Mouse (Mus musculus): ENCODE measurements around the gene Whrn. TPM values are rescaled to one million over a fixed set of nuclear protein-coding genes. Genes with fewer than 3 reads are reported as not detected.

Gene Whrn
- polyA plus RNA-seq, 1 experiment from 2014 or later = 0.39 TPM

DNA sequence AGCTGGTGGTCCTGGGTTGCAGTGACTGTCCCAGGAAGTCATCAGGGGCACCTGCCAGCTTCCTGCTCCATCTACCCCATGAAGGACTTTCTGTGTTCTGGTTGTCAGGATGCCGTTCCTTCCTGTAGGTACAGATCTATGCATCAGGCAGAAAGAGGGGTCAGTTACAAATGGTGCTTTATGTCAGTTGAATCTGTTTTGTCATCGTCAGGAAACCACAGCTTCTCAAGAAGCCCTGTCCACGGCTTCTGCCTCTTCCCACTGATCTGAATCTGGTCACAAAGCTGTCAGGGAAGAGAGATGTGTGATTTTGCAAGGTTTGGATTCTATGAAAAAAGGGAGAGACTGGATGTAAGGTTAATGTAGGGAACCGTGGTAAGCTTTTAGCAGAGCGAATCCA, 19.2 kb upstream of the Whrn start:
- no peak overlapping the region for H3K4me3 ChIP-seq (replicated peaks)
- no peaks in the 10 kb centered on the region for H3K9me3 ChIP-seq (replicated peaks)
- no peak overlapping the region for H3K4me2 ChIP-seq
- WGBS (ENCODE audit: insufficient replicate concordance) = 30% methylated on average over 5 of the region's 5 CpGs
- ATAC-seq (ENCODE audit: insufficient read depth) = no peak
- H3K36me3 ChIP-seq (replicated peaks) = no peaks in the 10 kb centered on the region
- H3K9ac ChIP-seq = no peak overlapping the region
- 0 out of 2 replicates have a peak, but pooled peaks cover 4% of the 10 kb centered on the region for H3K27me3 ChIP-seq
- H3K27ac ChIP-seq (replicated peaks) = no peak overlapping the region
- no peaks in the 10 kb centered on the region for H3K4me1 ChIP-seq (replicated peaks)

DNA sequence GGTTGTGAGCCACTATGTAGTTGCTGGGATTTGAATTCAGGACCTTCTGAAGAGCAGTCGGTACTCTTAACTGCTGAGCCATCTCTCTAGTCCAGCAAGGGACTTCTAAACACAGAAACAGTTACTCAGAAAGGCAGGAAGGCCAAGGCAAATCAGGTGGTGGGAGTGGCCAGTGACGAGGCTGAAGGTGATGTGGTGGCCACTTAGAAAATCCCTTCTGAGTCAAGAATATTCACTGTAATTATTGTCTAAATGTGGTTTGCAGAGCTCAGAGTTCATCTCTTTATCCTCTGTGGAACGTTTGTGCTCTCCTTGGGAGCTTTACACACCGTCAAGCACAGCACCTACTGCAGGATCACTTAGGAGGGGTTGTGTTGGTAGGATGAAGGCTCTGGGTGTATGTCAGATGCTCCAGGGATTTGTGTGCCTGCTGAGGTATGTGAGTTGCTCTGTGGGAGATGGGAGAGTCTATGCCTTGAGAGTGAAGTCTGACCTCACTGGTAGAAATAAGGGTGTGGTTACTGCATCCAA, 18.7 kb upstream of the Whrn start:
- ATAC-seq (ENCODE audit: insufficient read depth) = no peak
- no peak overlapping the region for H3K4me3 ChIP-seq (replicated peaks)

GRCm38 (mm10) chr4:63512921-63513320, 17.1 kb upstream of the Whrn start:
- H3K36me3 ChIP-seq (replicated peaks) = no peaks in the 10 kb centered on the region
- WGBS (ENCODE audit: insufficient replicate concordance) = 47% methylated on average over 2 of the region's 2 CpGs

More for the DNA sequence above, 18.7 kb upstream of the Whrn start:
- Histone ChIP-seq H3K9ac (no peak overlapping the region), H3K27me3 (0 out of 2 replicates have a peak, but pooled peaks cover 4% of the 10 kb centered on the region), H3K4me2 (no peak overlapping the region), H3K9me3 (replicated peaks) (no peaks in the 10 kb centered on the region), H3K36me3 (replicated peaks) (no peaks in the 10 kb centered on the region), H3K4me1 (replicated peaks) (no peaks in the 10 kb centered on the region), H3K27ac (replicated peaks) (no peak overlapping the region)
- WGBS (ENCODE audit: insufficient replicate concordance) = 34% methylated on average over 4 of the region's 4 CpGs

GRCm38 (mm10) chr4:63508232-63508631, 12.4 kb upstream of the Whrn start:
- no peaks in the 10 kb centered on the region for H3K36me3 ChIP-seq (replicated peaks)
- WGBS (ENCODE audit: insufficient replicate concordance) = 14% methylated on average over 4 of the region's 4 CpGs

More at GRCm38 (mm10) chr4:63512921-63513320, 17.1 kb upstream of the Whrn start:
- Histone ChIP-seq H3K9ac (no peak overlapping the region), H3K27ac (replicated peaks) (no peak overlapping the region), H3K4me2 (no peak overlapping the region), H3K4me1 (replicated peaks) (no peaks in the 10 kb centered on the region), H3K27me3 (0 out of 2 replicates have a peak, but pooled peaks cover 4% of the 10 kb centered on the region), H3K4me3 (replicated peaks) (no peak overlapping the region), H3K9me3 (replicated peaks) (no peaks in the 10 kb centered on the region)
- no peak for ATAC-seq (ENCODE audit: insufficient read depth)

DNA sequence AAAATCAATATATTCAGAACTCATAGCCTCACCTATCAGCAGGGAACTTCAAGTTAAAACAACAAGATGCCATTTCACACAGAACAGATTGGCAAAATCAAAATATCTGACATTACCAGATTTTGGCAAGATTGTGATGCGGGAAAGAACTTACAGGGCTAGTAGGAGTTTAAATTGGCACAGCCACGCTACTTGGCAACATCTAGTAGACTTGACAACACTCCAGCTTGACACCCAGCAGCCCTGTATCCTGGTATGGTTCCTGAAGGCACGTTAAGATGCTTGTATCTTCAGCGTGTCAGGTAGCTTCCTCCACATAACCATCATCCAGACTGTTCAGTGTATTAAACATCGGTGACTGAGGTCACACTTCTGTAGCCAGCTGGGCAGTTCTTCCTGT, 11.7 kb upstream of the Whrn start:
- no peak for ATAC-seq (ENCODE audit: insufficient read depth)
- Histone ChIP-seq H3K36me3 (replicated peaks) (no peaks in the 10 kb centered on the region), H3K9ac (no peak overlapping the region), H3K27ac (replicated peaks) (no peak overlapping the region), H3K4me1 (replicated peaks) (no peaks in the 10 kb centered on the region), H3K9me3 (replicated peaks) (no peaks in the 10 kb centered on the region), H3K27me3 (no peaks in the 10 kb centered on the region), H3K4me2 (no peak overlapping the region), H3K4me3 (replicated peaks) (no peak overlapping the region)
- 57% methylated on average over 5 of the region's 5 CpGs for WGBS (ENCODE audit: insufficient replicate concordance)

More at GRCm38 (mm10) chr4:63508232-63508631, 12.4 kb upstream of the Whrn start:
- no peaks in the 10 kb centered on the region for H3K27me3 ChIP-seq
- H3K9me3 ChIP-seq (replicated peaks) = no peaks in the 10 kb centered on the region
- ATAC-seq (ENCODE audit: insufficient read depth) = no peak
- no peak overlapping the region for H3K4me2 ChIP-seq
- no peak overlapping the region for H3K27ac ChIP-seq (replicated peaks)
- no peaks in the 10 kb centered on the region for H3K4me1 ChIP-seq (replicated peaks)
- H3K9ac ChIP-seq = no peak overlapping the region
- H3K4me3 ChIP-seq (replicated peaks) = no peak overlapping the region

GRCm38 (mm10) chr4:63503949-63504348, 8.2 kb upstream of the Whrn start:
- ATAC-seq (ENCODE audit: insufficient read depth) = no peak
- Histone ChIP-seq H3K27me3 (peaks cover 27% of the 10 kb centered on the region), H3K4me3 (replicated peaks) (no peak overlapping the region), H3K9me3 (replicated peaks) (no peaks in the 10 kb centered on the region), H3K4me2 (no peak overlapping the region), H3K9ac (no peak overlapping the region), H3K4me1 (replicated peaks) (no peaks in the 10 kb centered on the region), H3K27ac (replicated peaks) (no peak overlapping the region), H3K36me3 (replicated peaks) (no peaks in the 10 kb centered on the region)
- 43% methylated on average over 5 of the region's 5 CpGs for WGBS (ENCODE audit: insufficient replicate concordance)

GRCm38 (mm10) chr4:63501050-63501449, 5.3 kb upstream of the Whrn start:
- Histone ChIP-seq H3K27ac (replicated peaks) (no peak overlapping the region), H3K4me3 (replicated peaks) (no peak overlapping the region), H3K27me3 (peaks cover 48% of the 10 kb centered on the region), H3K9me3 (replicated peaks) (no peaks in the 10 kb centered on the region), H3K4me1 (replicated peaks) (0 out of 2 replicates have a peak, but pooled peaks cover 4% of the 10 kb centered on the region), H3K4me2 (no peak overlapping the region), H3K9ac (no peak overlapping the region), H3K36me3 (replicated peaks) (no peaks in the 10 kb centered on the region)
- ATAC-seq (ENCODE audit: insufficient read depth) = no peak
- WGBS (ENCODE audit: insufficient replicate concordance) = 46% methylated on average over 5 of the region's 5 CpGs

DNA sequence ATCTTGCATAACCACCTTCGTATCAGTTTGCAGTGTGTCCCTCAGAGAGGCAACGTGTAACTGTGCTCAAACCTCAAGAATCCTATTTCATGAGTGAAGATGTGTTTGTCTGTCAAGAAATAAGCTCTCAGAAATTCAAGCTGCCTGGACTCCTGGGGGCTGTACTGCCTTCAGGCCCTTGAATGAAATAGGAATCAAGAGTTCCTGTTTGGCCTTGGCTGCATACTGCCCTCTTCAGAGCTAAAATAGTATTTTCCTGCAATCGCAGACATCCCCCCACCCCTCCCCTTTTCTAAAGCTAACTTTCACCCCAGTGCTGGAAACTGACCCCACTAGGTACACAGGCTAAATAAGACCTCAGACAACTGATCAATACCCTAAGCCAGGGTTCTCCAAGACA, 2.6 kb upstream of the Whrn start:
- Histone ChIP-seq H3K27me3 (peaks cover 75% of the 10 kb centered on the region), H3K4me3 (replicated peaks) (no peak overlapping the region), H3K9ac (no peak overlapping the region), H3K4me1 (replicated peaks) (peaks cover 12% of the 10 kb centered on the region; the same call in 1 of the 2 replicates), H3K4me2 (no peak overlapping the region), H3K27ac (replicated peaks) (no peak overlapping the region), H3K9me3 (replicated peaks) (no peaks in the 10 kb centered on the region), H3K36me3 (replicated peaks) (no peaks in the 10 kb centered on the region)
- ATAC-seq (ENCODE audit: insufficient read depth) = no peak
- WGBS (ENCODE audit: insufficient replicate concordance) = 30% methylated on average over 3 of the region's 3 CpGs

DNA sequence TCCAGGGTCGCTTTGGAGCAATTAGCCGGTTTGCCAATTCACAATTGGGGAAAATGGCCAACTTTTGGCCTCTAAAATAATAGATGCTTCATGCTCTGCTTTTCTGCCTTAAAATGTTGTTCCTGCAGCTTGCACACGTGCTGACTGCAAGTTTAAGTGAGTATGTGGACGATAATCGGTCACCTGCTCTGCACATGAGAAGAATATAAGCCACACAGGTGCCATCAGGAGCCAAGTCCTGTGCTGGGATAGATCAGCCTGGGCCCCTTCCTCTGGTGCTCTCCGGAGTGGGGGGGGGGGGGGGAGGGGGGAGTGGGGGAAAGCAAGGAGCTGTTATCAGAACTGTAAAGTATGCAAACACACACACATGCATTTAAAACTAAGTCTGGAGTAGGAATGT, 521 bp upstream of the Whrn start:
- Histone ChIP-seq H3K9ac (no peak overlapping the region), H3K4me1 (replicated peaks) (peaks cover 12% of the 10 kb centered on the region; the same call in 1 of the 2 replicates), H3K4me2 (peak overlapping the region; percentile 69), H3K4me3 (replicated peaks) (peak overlapping the region; percentile 55), H3K27ac (replicated peaks) (no peak overlapping the region), H3K9me3 (replicated peaks) (no peaks in the 10 kb centered on the region), H3K36me3 (replicated peaks) (no peaks in the 10 kb centered on the region), H3K27me3 (peaks cover 81% of the 10 kb centered on the region)
- WGBS (ENCODE audit: insufficient replicate concordance) = 10% methylated on average over 6 of the region's 6 CpGs
- ATAC-seq (ENCODE audit: insufficient read depth) = no peak

DNA sequence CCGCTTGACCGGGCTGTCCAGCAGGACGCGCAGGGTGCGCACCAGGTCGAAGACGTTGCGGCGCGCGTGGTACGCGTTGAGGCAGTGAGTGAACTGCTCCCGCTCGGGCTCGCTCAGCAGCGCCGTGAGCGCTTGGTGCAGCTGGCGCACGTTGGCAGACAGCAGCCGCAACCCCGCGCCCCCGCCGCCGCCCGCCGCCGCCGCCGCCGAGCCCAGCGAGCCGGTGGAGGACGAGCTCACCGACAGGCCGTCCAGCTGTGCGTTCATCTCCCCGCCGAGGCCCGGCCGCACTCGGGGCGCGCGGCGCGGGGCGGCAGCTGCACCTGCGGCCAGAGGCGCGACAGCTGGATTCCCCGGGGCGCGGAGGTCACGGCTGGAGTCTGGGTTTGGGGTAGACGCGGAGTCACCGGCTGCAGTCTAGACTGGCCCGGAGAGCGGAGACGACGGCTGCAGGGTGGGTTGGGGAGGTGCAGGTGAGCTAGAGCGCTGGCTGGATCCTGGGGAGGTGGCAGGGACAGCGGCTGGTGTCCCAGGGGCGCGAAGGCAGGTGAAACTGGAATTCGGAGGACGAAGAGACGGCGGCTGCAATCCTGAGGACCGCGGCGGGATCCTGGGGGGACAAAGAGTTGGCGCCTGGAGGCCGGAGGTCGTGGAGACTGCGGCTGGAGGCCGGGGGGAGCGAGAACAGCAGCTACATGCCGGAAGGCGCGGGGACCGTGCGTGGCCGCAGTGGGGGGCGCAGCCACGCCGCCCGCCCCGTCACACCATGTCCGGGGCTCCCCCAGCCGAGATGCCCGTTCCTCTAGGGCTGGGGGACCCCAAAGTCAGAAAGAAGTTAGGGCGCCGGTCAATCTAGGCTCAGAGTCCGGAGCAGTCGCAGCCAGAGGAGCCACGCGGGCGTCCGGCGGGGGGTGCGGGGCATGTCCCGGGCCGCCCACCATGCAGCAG, 550 bp downstream of the Whrn start:
- peak overlapping the region; percentile 69 for H3K4me2 ChIP-seq
- H3K36me3 ChIP-seq (replicated peaks) = no peaks in the 10 kb centered on the region
- no peak overlapping the region; the same call in 1 of the 2 replicates for H3K9ac ChIP-seq
- peak overlapping the region; percentile 55 for H3K4me3 ChIP-seq (replicated peaks)
- H3K4me1 ChIP-seq (replicated peaks) = peaks cover 12% of the 10 kb centered on the region; the same call in 1 of the 2 replicates
- ATAC-seq (ENCODE audit: insufficient read depth) = peak; percentile 35; the same call in 1 of the 2 replicates
- 1% methylated on average over 107 of the region's 107 CpGs for whole genome bisulfite sequencing (ENCODE audit: insufficient replicate concordance)
- H3K9me3 ChIP-seq (replicated peaks) = no peaks in the 10 kb centered on the region
- peaks cover 75% of the 10 kb centered on the region for H3K27me3 ChIP-seq
- no peak overlapping the region for H3K27ac ChIP-seq (replicated peaks)

DNA sequence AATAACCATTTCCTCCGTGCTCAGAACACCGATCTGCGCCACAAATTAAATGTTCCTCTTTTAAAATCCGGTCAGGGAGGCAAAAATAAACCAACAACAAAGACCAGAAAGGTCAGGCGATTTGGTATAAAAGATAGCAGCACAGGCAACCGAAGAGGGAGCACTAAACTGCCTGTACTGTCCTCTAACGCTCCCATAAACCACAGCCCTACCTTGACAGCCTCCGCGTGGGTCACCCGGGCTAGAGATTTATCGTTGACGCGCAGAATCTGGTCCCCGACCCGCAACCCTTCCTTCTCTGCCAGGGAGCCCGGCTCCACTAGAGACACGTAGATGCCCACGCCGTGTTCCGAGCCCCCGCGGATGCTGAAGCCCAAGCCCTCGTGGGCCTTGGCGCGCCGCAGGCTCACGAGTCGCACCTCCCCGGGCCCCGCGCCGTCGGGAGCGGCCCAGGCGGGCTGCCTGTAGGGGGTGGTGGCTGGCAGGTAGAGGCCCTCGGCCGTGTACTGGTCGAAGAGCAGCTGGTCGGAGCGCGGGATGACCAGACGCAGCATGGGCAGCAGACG, 1.3 kb downstream of the Whrn start:
- peaks cover 12% of the 10 kb centered on the region; the same call in 1 of the 2 replicates for H3K4me1 ChIP-seq (replicated peaks)
- H3K4me3 ChIP-seq (replicated peaks) = peak overlapping the region; percentile 55
- peak overlapping the region; percentile 69 for H3K4me2 ChIP-seq
- H3K27me3 ChIP-seq = peaks cover 68% of the 10 kb centered on the region
- no peaks in the 10 kb centered on the region for H3K9me3 ChIP-seq (replicated peaks)
- no peaks in the 10 kb centered on the region for H3K36me3 ChIP-seq (replicated peaks)
- H3K9ac ChIP-seq = no peak overlapping the region
- no peak overlapping the region for H3K27ac ChIP-seq (replicated peaks)
- ATAC-seq (ENCODE audit: insufficient read depth) = peak; percentile 36; the same call in 1 of the 2 replicates
- 2% methylated on average over 43 of the region's 43 CpGs for WGBS (ENCODE audit: insufficient replicate concordance)

Data from liver, embryonic 15.5 days (tissue).